Mouse (Mus musculus): ENCODE results near the gene Cct6b. TPM values are rescaled to one million over a fixed set of nuclear protein-coding genes. Genes with fewer than 3 reads are reported as not detected.
"Not testable (repeated sequence)": the region's sequence is repeated elsewhere in the genome, so short reads cannot be mapped to it uniquely, and the experiment has no call there.

Gene Cct6b
- total RNA-seq, 2 experiments from 2014 or later: 0.92 TPM; not detected in 1

- no peak for ATAC-seq (replicated peaks; ENCODE audit: low FRiP score, low TSS enrichment, poor library complexity, severe bottlenecking)
Measured at GRCm38 (mm10) chr11:82712681-82713080, 51.4 kb downstream of the Cct6b start.

- no peak for ATAC-seq (replicated peaks; ENCODE audit: low FRiP score, low TSS enrichment, poor library complexity, severe bottlenecking)
Measured at GRCm38 (mm10) chr11:82708934-82709333, 55.2 kb downstream of the Cct6b start.

- ATAC-seq (replicated peaks; ENCODE audit: low FRiP score, low TSS enrichment, poor library complexity, severe bottlenecking): no peak
Measured at GRCm38 (mm10) chr11:82705082-82705481, 59.0 kb downstream of the Cct6b start.

- ATAC-seq (replicated peaks; ENCODE audit: low FRiP score, low TSS enrichment, poor library complexity, severe bottlenecking): no peak
Measured at GRCm38 (mm10) chr11:82699865-82700410, 64.2 kb downstream of the Cct6b start.

- no peak for ATAC-seq (replicated peaks; ENCODE audit: low FRiP score, low TSS enrichment, poor library complexity, severe bottlenecking)
Measured at GRCm38 (mm10) chr11:82695930-82696329, 68.2 kb downstream of the Cct6b start.

- not testable (repeated sequence) for ATAC-seq (replicated peaks; ENCODE audit: low FRiP score, low TSS enrichment, poor library complexity, severe bottlenecking)
Measured at GRCm38 (mm10) chr11:82694947-82695346, 69.2 kb downstream of the Cct6b start.

GRCm38 (mm10) chr11:82692668-82693067 lies 71.5 kb downstream of the Cct6b start:
- no peak for ATAC-seq (replicated peaks; ENCODE audit: low FRiP score, low TSS enrichment, poor library complexity, severe bottlenecking)

- no peak for ATAC-seq (replicated peaks; ENCODE audit: low FRiP score, low TSS enrichment, poor library complexity, severe bottlenecking)
Measured at GRCm38 (mm10) chr11:82690476-82690875, 73.6 kb downstream of the Cct6b start.

GRCm38 (mm10) chr11:82687668-82688067 lies 76.5 kb downstream of the Cct6b start:
- no peak for ATAC-seq (replicated peaks; ENCODE audit: low FRiP score, low TSS enrichment, poor library complexity, severe bottlenecking)

- ATAC-seq (replicated peaks; ENCODE audit: low FRiP score, low TSS enrichment, poor library complexity, severe bottlenecking): no peak
Measured at GRCm38 (mm10) chr11:82684676-82685075, 79.4 kb downstream of the Cct6b start.

GRCm38 (mm10) chr11:82683765-82684505 lies 80.2 kb downstream of the Cct6b start:
- no peak for ATAC-seq (replicated peaks; ENCODE audit: low FRiP score, low TSS enrichment, poor library complexity, severe bottlenecking)

- no peak for ATAC-seq (replicated peaks; ENCODE audit: low FRiP score, low TSS enrichment, poor library complexity, severe bottlenecking)
Measured at GRCm38 (mm10) chr11:82678561-82678960, 85.6 kb downstream of the Cct6b start.

Other genes with a start within 250 kb of the Cct6b start
- gene Zfp830, start within 50 bp of the Cct6b start, total RNA-seq (2014; fragmentation: Nextera tagmentation): 17.8 and 25.3 TPM in 2 replicates
- gene Zfp830, start within 50 bp of the Cct6b start, total RNA-seq (2017): 53.2 and 54.5 TPM in 2 replicates
- gene Lig3, start 16.8 kb upstream of the Cct6b start, total RNA-seq (2014; fragmentation: Nextera tagmentation): 31.5 and 49.3 TPM in 2 replicates
- 52.1 and 61.4 TPM in 2 replicates for gene Lig3, start 16.8 kb upstream of the Cct6b start, total RNA-seq (2017)
- 28.7 and 31.2 TPM in 2 replicates for gene Rffl, start 106.9 kb upstream of the Cct6b start, total RNA-seq (2014; fragmentation: Nextera tagmentation)
- gene Rffl, start 106.9 kb upstream of the Cct6b start, total RNA-seq (2017): 16.4 and 22.4 TPM in 2 replicates
- gene Rad51d, start 126.3 kb upstream of the Cct6b start, total RNA-seq (2014; fragmentation: Nextera tagmentation): 14.3 and 20.0 TPM in 2 replicates
- 16.3 and 18.9 TPM in 2 replicates for gene Rad51d, start 126.3 kb upstream of the Cct6b start, total RNA-seq (2017)
- gene Fndc8, start 127.8 kb upstream of the Cct6b start, total RNA-seq (2014; fragmentation: Nextera tagmentation): not detected in 2 replicates
- not detected in 2 replicates for gene Fndc8, start 127.8 kb upstream of the Cct6b start, total RNA-seq (2017)
- gene Nle1, start 144.1 kb upstream of the Cct6b start, total RNA-seq (2014; fragmentation: Nextera tagmentation): 103 and 130 TPM in 2 replicates
- 18.6 and 45.0 TPM in 2 replicates for gene Nle1, start 144.1 kb upstream of the Cct6b start, total RNA-seq (2017)
- not detected in 2 replicates for gene Unc45b, start 146.2 kb upstream of the Cct6b start, total RNA-seq (2014; fragmentation: Nextera tagmentation)
- gene Unc45b, start 146.2 kb upstream of the Cct6b start, total RNA-seq (2017): not detected in 2 replicates
- 1.1 and 2.5 TPM in 2 replicates for gene Slfn5, start 187.0 kb upstream of the Cct6b start, total RNA-seq (2014; fragmentation: Nextera tagmentation)
- 2.8 and 5.5 TPM in 2 replicates for gene Slfn5, start 187.0 kb upstream of the Cct6b start, total RNA-seq (2017)
- 3.2 and 4.1 TPM in 2 replicates for gene Slfn9, start 227.5 kb upstream of the Cct6b start, total RNA-seq (2014; fragmentation: Nextera tagmentation)
- gene Slfn9, start 227.5 kb upstream of the Cct6b start, total RNA-seq (2017): 6.1 and 11.7 TPM in 2 replicates